Mouse (Mus musculus) small intestine, adult 2 months (tissue): ENCODE results near the gene Tmod3. TPM values are rescaled to one million over a fixed set of nuclear protein-coding genes. Genes with fewer than 3 reads are reported as not detected.

Experiments used
- H3K27ac ChIP-seq: fragments of 200-500 bp; 2 replicates; pipeline ENCODE4 v1.5.1; 2012; ENCODE audit warnings: low read depth, low read length, control low read depth, inconsistent platforms; ENCODE audit not compliant: insufficient read depth
- H3K27me3 ChIP-seq: fragments of 200-500 bp; 2 replicates; pipeline ENCODE4 v1.6.1; 2012; ENCODE audit warnings: mild to moderate bottlenecking, moderate library complexity, low read length, inconsistent platforms; ENCODE audit not compliant: control insufficient read depth, insufficient read depth
- H3K36me3 ChIP-seq: fragments of 200-500 bp; 2 replicates; pipeline ENCODE4 v1.6.1; 2012; ENCODE audit warnings: mild to moderate bottlenecking, low read length, control low read depth, inconsistent platforms; ENCODE audit not compliant: control insufficient read depth, insufficient read depth
- H3K4me1 ChIP-seq: fragments of 200-500 bp; 2 replicates; pipeline ENCODE4 v1.6.1; 2012; ENCODE audit warnings: low read length, inconsistent platforms, mixed read lengths; ENCODE audit not compliant: control insufficient read depth, insufficient read depth, insufficient read length
- H3K4me3 ChIP-seq: fragments of 200-500 bp; 2 replicates; pipeline ENCODE4 v1.5.1; 2012; ENCODE audit warnings: low read depth, mild to moderate bottlenecking, control low read depth, inconsistent platforms, low read length, moderate library complexity
- CTCF ChIP-seq: fragments of 200-500 bp; IDR thresholded peaks from 2 replicates; pipeline ENCODE4 v1.5.1; 2012; ENCODE audit warnings: low read depth, mild to moderate bottlenecking, control low read depth, inconsistent platforms, low read length, moderate library complexity, mixed read lengths; ENCODE audit not compliant: insufficient replicate concordance, insufficient read length; ENCODE audit errors: extremely low read depth
- POLR2A ChIP-seq: fragments of 200-500 bp; IDR thresholded peaks from 2 replicates; pipeline ENCODE4 v1.6.1; 2012; ENCODE audit warnings: low read depth, mild to moderate bottlenecking, control low read depth, inconsistent platforms, low read length, moderate library complexity
- WGBS: fragments of 180-500 bp; shearing (Covaris S2); methylation state at CpG from one replicate; pipeline ENCODE4 v1.1.7; 2018; 5-methylcytosine and 5-hydroxymethylcytosine counted together
- polyA plus RNA-seq: library from polyadenylated mRNA; depleted of rRNA; stranded (reverse); fragments of >200 nt; gene quantifications from 2 replicates; pipeline ENCODE4 v1.2.3, GENCODE M21; 2012; rRNA removed

Tmod3 gene
- 6.0 and 13.4 TPM in 2 replicates for polyA plus RNA-seq

GRCm38 (mm10) chr9:75559512-75560012, at the start of gene Tmod3:
Tmod3 (minus strand) TSS chr9:75559657.
- TF ChIP-seq POLR2A (peak; percentile 92), CTCF (no peak)
- peak within 1 kb of the TSS; percentile 97 for H3K4me3 ChIP-seq
- H3K27ac ChIP-seq: peak within 1 kb of the TSS; percentile 96
- under 1% methylated on average over 21 of the region's 21 CpGs for WGBS
- peaks cover 19% of the 10 kb centered on the region for H3K4me1 ChIP-seq
- no peaks in the 10 kb centered on the region for H3K36me3 ChIP-seq
- no peaks in the 10 kb centered on the region for H3K27me3 ChIP-seq

- H3K4me1 ChIP-seq: peaks cover 2% of the 10 kb centered on the region; the same call in 1 of the 2 replicates
- no peak overlapping the region for H3K27ac ChIP-seq
- no peak for TF ChIP-seq POLR2A
- TF ChIP-seq CTCF: no peak
- H3K27me3 ChIP-seq: peaks cover 4% of the 10 kb centered on the region; the same call in 1 of the 2 replicates
- H3K4me3 ChIP-seq: no peak overlapping the region
- WGBS: 92% methylated on average over 4 of the region's 4 CpGs
- no peaks in the 10 kb centered on the region for H3K36me3 ChIP-seq
Observed at GRCm38 (mm10) chr9:75607496-75607895, 48.0 kb upstream of the Tmod3 start.

GRCm38 (mm10) chr9:75601510-75601909, 42.1 kb upstream of the Tmod3 start:
- TF ChIP-seq CTCF (no peak), POLR2A (no peak)
- no peak overlapping the region for H3K4me3 ChIP-seq
- 20% methylated on average over 12 of the region's 12 CpGs for WGBS
- no peaks in the 10 kb centered on the region; the same call in 1 of the 2 replicates for H3K27me3 ChIP-seq
- no peaks in the 10 kb centered on the region for H3K4me1 ChIP-seq
- no peaks in the 10 kb centered on the region for H3K36me3 ChIP-seq
- H3K27ac ChIP-seq: no peak overlapping the region

- H3K36me3 ChIP-seq: no peaks in the 10 kb centered on the region
- no peak for TF ChIP-seq CTCF
- no peak for TF ChIP-seq POLR2A
- 68% methylated on average over 7 of the region's 7 CpGs for WGBS
- H3K4me3 ChIP-seq: no peak overlapping the region
- no peaks in the 10 kb centered on the region; the same call in 1 of the 2 replicates for H3K27me3 ChIP-seq
- no peak overlapping the region for H3K27ac ChIP-seq
- no peaks in the 10 kb centered on the region for H3K4me1 ChIP-seq
Observed at GRCm38 (mm10) chr9:75600166-75600934, 40.9 kb upstream of the Tmod3 start.

- H3K27ac ChIP-seq: no peak overlapping the region
- WGBS: 49% methylated on average over 5 of the region's 5 CpGs
- H3K4me1 ChIP-seq: no peaks in the 10 kb centered on the region
- H3K4me3 ChIP-seq: no peak overlapping the region
- H3K27me3 ChIP-seq: no peaks in the 10 kb centered on the region; the same call in 1 of the 2 replicates
- no peaks in the 10 kb centered on the region for H3K36me3 ChIP-seq
- TF ChIP-seq CTCF (no peak), POLR2A (no peak)
Observed at GRCm38 (mm10) chr9:75599191-75599841, 39.9 kb upstream of the Tmod3 start.

GRCm38 (mm10) chr9:75597596-75597995, 38.1 kb upstream of the Tmod3 start:
- Histone ChIP-seq H3K27me3 (no peaks in the 10 kb centered on the region; the same call in 1 of the 2 replicates), H3K27ac (no peak overlapping the region), H3K36me3 (no peaks in the 10 kb centered on the region), H3K4me3 (no peak overlapping the region), H3K4me1 (no peaks in the 10 kb centered on the region)
- 88% methylated on average over 4 of the region's 4 CpGs for WGBS
- TF ChIP-seq POLR2A (no peak), CTCF (no peak)

GRCm38 (mm10) chr9:75597036-75597435, 37.6 kb upstream of the Tmod3 start:
- Histone ChIP-seq H3K27me3 (no peaks in the 10 kb centered on the region; the same call in 1 of the 2 replicates), H3K4me3 (no peak overlapping the region), H3K36me3 (no peaks in the 10 kb centered on the region), H3K27ac (no peak overlapping the region), H3K4me1 (no peaks in the 10 kb centered on the region)
- WGBS: 81% methylated on average over 13 of the region's 13 CpGs
- TF ChIP-seq CTCF (no peak), POLR2A (no peak)
